Mouse (Mus musculus) heart, embryonic 16.5 days (tissue): ENCODE data around the gene Scarf1. TPM values are rescaled to one million over a fixed set of nuclear protein-coding genes. Genes with fewer than 3 reads are reported as not detected.

Experiments
- microRNA counts: library from miRNA; unstranded; fragments of <30 nt; microRNA quantifications from one replicate; lab custom pipeline; 2016
- microRNA-seq: library from miRNA; unstranded; fragments of <30 nt; microRNA quantifications from one replicate; pipeline ENCODE4, GENCODE M21; 2017
- polyA plus RNA-seq: library from polyadenylated mRNA; unstranded; fragments of >200 nt; fragmentation: Nextera tagmentation; extraction: Ambion mirVana; gene quantifications from 2 replicates; pipeline ENCODE4 v1.2.1, GENCODE M21; 2015

Gene Scarf1
- polyA plus RNA-seq, 1 experiment from 2014 or later, result 11.0 TPM

MicroRNA genes within 50 kb of the gene (microRNA counts, 519-probe panel; counts per million panel counts)
- microRNA mmu-miR-22 (lab: Ali Mortazavi, UCI), result 4,132 counts per million, percentile 96 among the panel's probes with 10 or more counts

Small RNA genes lying within 50 kb of the gene (microRNA-seq; reads per million reads assigned to microRNA genes)
- gene Mir22, result 13,382 reads per million, percentile 96 among the genes with 10 or more reads in this experiment
- gene Mir3971, result not detected

Other genes starting within 250 kb of the Scarf1 start
- 95.1 and 96.0 TPM in 2 replicates for gene Rpa1, start 165.2 kb upstream of the Scarf1 start, polyA plus RNA-seq
- gene Smyd4, start 165.1 kb upstream of the Scarf1 start, polyA plus RNA-seq, result 13.8 and 16.3 TPM in 2 replicates
- 37.4 and 40.1 TPM in 2 replicates for gene Serpinf1, start 90.8 kb upstream of the Scarf1 start, polyA plus RNA-seq
- 0.39 and 0.75 TPM in 2 replicates for gene Serpinf2, start 73.9 kb upstream of the Scarf1 start, polyA plus RNA-seq
- gene Wdr81, start 58.8 kb upstream of the Scarf1 start, polyA plus RNA-seq, result 3.5 and 4.5 TPM in 2 replicates
- 11.2 and 12.1 TPM in 2 replicates for gene Tlcd2, start 51.8 kb upstream of the Scarf1 start, polyA plus RNA-seq
- gene Prpf8, start 26.7 kb upstream of the Scarf1 start, polyA plus RNA-seq, result 31.4 and 34.1 TPM in 2 replicates
- 11.0 and 13.3 TPM in 2 replicates for gene Rilp, start 3.4 kb upstream of the Scarf1 start, polyA plus RNA-seq
- gene Slc43a2, start 18.2 kb downstream of the Scarf1 start, polyA plus RNA-seq, result 3.0 and 4.3 TPM in 2 replicates
- 68.0 and 78.0 TPM in 2 replicates for gene Pitpna, start 74.6 kb downstream of the Scarf1 start, polyA plus RNA-seq
- gene Inpp5k, start 117.4 kb downstream of the Scarf1 start, polyA plus RNA-seq, result 29.1 and 31.1 TPM in 2 replicates
- gene Myo1c, start 137.0 kb downstream of the Scarf1 start, polyA plus RNA-seq, result 72.4 and 83.8 TPM in 2 replicates
- gene Crk, start 165.7 kb downstream of the Scarf1 start, polyA plus RNA-seq, result 99.6 and 101 TPM in 2 replicates
- gene Ywhae, start 219.3 kb downstream of the Scarf1 start, polyA plus RNA-seq, result 646 and 689 TPM in 2 replicates